ENCODE assay signal across 8 mouse cellular contexts in genomic region chr4:126148161-126148961, GRCm38 (mm10). TPM values are rescaled to one million over a fixed set of nuclear protein-coding genes. Genes with fewer than 3 reads are reported as not detected.
DNase-seq lines count a peak whose midpoint lies in the region; ATAC-seq and TF ChIP-seq lines count a peak whose summit lies in the region.

No protein-coding gene starts in this region.

- in situ Hi-C loops in CH12.LX (cut with MboI; ENCODE audit: low pct_ligation_motif_present, low pct_unique_long_range_greater_than_20kb, low sequenced_read_pairs), result no loop called here

- no peak overlapping the region for H3K9ac ChIP-seq in CH12.LX (ENCODE audit: insufficient read depth, low read depth)
- peak overlapping the region; percentile 59 for H3K9ac ChIP-seq in intestine, embryonic 14.5 days (ENCODE audit: low read length)
- H3K9ac ChIP-seq in liver, postnatal 0 days (replicated peaks), result peak overlapping the region; percentile 61
- H3K9ac ChIP-seq in neural tube, embryonic 13.5 days, result peak overlapping the region; percentile 68

- H3K27ac ChIP-seq in CH12.LX (ENCODE audit: insufficient read depth, low read depth), result no peak overlapping the region
- peak overlapping the region; percentile 90 for H3K27ac ChIP-seq in intestine, embryonic 14.5 days (ENCODE audit: low read depth)
- H3K27ac ChIP-seq in liver, postnatal 0 days (ENCODE audit: low read depth), result peak overlapping the region; percentile 77
- H3K27ac ChIP-seq in neural tube, embryonic 13.5 days (replicated peaks), result peak overlapping the region; percentile 68

- H3K36me3 ChIP-seq in CH12.LX (replicated peaks in 1 of 2; ENCODE audit: control insufficient read depth in 1 of 2, insufficient read depth in 1 of 2, low read length in 1 of 2), result peaks cover 0 to 45% of the 10 kb centered on the region in 2 experiments
- peaks cover 16% of the 10 kb centered on the region for H3K36me3 ChIP-seq in intestine, embryonic 14.5 days (ENCODE audit: control insufficient read depth, insufficient read depth, low read length)
- 0 out of 2 replicates have a peak, but pooled peaks cover 3% of the 10 kb centered on the region for H3K36me3 ChIP-seq in liver, postnatal 0 days (replicated peaks; ENCODE audit: insufficient read depth, low read length)
- H3K36me3 ChIP-seq in neural tube, embryonic 13.5 days, result no peaks in the 10 kb centered on the region

- H3K4me2 ChIP-seq in CH12.LX (ENCODE audit: insufficient read depth, low read depth, poor library complexity, severe bottlenecking), result 0 out of 2 replicates have a peak overlapping the region, but pooled peaks have one; percentile 1
- peak overlapping the region; percentile 91 for H3K4me2 ChIP-seq in intestine, embryonic 14.5 days (ENCODE audit: low read length)
- peak overlapping the region; percentile 84 for H3K4me2 ChIP-seq in liver, postnatal 0 days (ENCODE audit: low read depth, low read length)
- H3K4me2 ChIP-seq in neural tube, embryonic 13.5 days, result peak overlapping the region; percentile 65

- no peak for DNase-seq in CH12.LX (ENCODE audit: extremely low read depth)
- DNase-seq in brain, embryonic 14.5 days (ENCODE audit: low read depth), result peak; percentile 38
- peak; percentile 58 to 67 for DNase-seq in gastrocnemius, postnatal 36 days
- peak; percentile 80 for DNase-seq in intestine, embryonic 14.5 days (ENCODE audit: low spot score)
- peak; percentile 65 for DNase-seq in liver, postnatal 0 days
- peak; percentile 49 for DNase-seq in urinary bladder, postnatal 25 days (ENCODE audit: low spot score)
- no peak for DNase-seq in layer of hippocampus, postnatal 36 days

- dilution Hi-C loops in CH12.LX (cut with MboI; ENCODE audit: extremely low pct_ligation_motif_present, extremely low pct_unique_long_range_greater_than_20kb, low sequenced_read_pairs), result no loop called here

- H3K4me3 ChIP-seq in CH12.LX (replicated peaks in 1 of 3; ENCODE audit: low read depth in 2 of 3, low read length in 2 of 3, poor library complexity in 1 of 3), result peak overlapping the region; percentile 31 to 56 (median 38)
- H3K4me3 ChIP-seq in intestine, embryonic 14.5 days (ENCODE audit: low read depth, low read length), result peak overlapping the region; percentile 54
- peak overlapping the region; percentile 56 for H3K4me3 ChIP-seq in liver, postnatal 0 days (ENCODE audit: low read depth, low read length)
- H3K4me3 ChIP-seq in neural tube, embryonic 13.5 days, result peak overlapping the region; percentile 46

- no peak for TF ChIP-seq CTCF in CH12.LX (conservative IDR thresholded peaks at IDR 0.05 in 1 of 2, IDR thresholded peaks at IDR 0.05 in 1 of 2; ENCODE audit: low read depth in 2 of 2, low read length in 2 of 2)
- no peak for TF ChIP-seq CTCF in brain, embryonic 14.5 days (IDR thresholded peaks at IDR 0.05; ENCODE audit: borderline replicate concordance, extremely low read depth, insufficient read depth, insufficient read length)
- TF ChIP-seq CTCF in liver, postnatal 0 days (IDR thresholded peaks at IDR 0.05; ENCODE audit: low read depth), result peak; percentile 8; the same call in 1 of the 2 replicates

- H3K27me3 ChIP-seq in CH12.LX (replicated peaks), result no peaks in the 10 kb centered on the region
- H3K27me3 ChIP-seq in intestine, embryonic 14.5 days (replicated peaks; ENCODE audit: control insufficient read depth, insufficient read depth, low read length), result no peaks in the 10 kb centered on the region
- peaks cover 12% of the 10 kb centered on the region for H3K27me3 ChIP-seq in liver, postnatal 0 days (ENCODE audit: insufficient read depth, low read length)
- H3K27me3 ChIP-seq in neural tube, embryonic 13.5 days, result peaks cover 44% of the 10 kb centered on the region

- under 1% methylated on average over 59 of the region's 67 CpGs for WGBS in intestine, embryonic 14.5 days
- WGBS in liver, postnatal 0 days (ENCODE audit: insufficient replicate concordance), result 3% methylated on average over 55 of the region's 67 CpGs
- WGBS in neural tube, embryonic 13.5 days, result 1% methylated on average over 55 of the region's 67 CpGs

- no peaks in the 10 kb centered on the region for H3K79me2 ChIP-seq in CH12.LX (replicated peaks; ENCODE audit: control insufficient read depth, extremely low read depth, insufficient read depth, poor library complexity, severe bottlenecking)

- TF ChIP-seq RAD21 in CH12.LX (IDR thresholded peaks at IDR 0.05; ENCODE audit: low read depth, low read length), result no peak

- intact Hi-C loops in gastrocnemius, postnatal 36 days (cut with DNase I), result loop anchor here (2.0 kb wide), 1 partner anchor 20 kb away; no protein-coding TSS in a partner anchor

- peaks cover 11 to 14% of the 10 kb centered on the region in 2 experiments; a peak in 3 of 4 replicates for H3K4me1 ChIP-seq in CH12.LX (ENCODE audit: control insufficient read depth in 1 of 2, insufficient read depth in 2 of 2)
- peaks cover 33% of the 10 kb centered on the region for H3K4me1 ChIP-seq in intestine, embryonic 14.5 days (replicated peaks; ENCODE audit: control insufficient read depth, insufficient read depth, low read length)
- peaks cover 9% of the 10 kb centered on the region; the same call in 1 of the 2 replicates for H3K4me1 ChIP-seq in liver, postnatal 0 days (ENCODE audit: insufficient read depth)
- H3K4me1 ChIP-seq in neural tube, embryonic 13.5 days (replicated peaks), result peaks cover 27% of the 10 kb centered on the region

- TF ChIP-seq POLR2A in CH12.LX (IDR thresholded peaks at IDR 0.05; ENCODE audit: low read depth, low read length), result no peak
- TF ChIP-seq POLR2A in brain, embryonic 14.5 days (IDR thresholded peaks at IDR 0.05; ENCODE audit: borderline replicate concordance, extremely low read depth, insufficient read depth, insufficient read length, poor library complexity, severe bottlenecking), result no peak

- H3K9me3 ChIP-seq in CH12.LX (replicated peaks; ENCODE audit: low read length), result no peaks in the 10 kb centered on the region
- no peaks in the 10 kb centered on the region for H3K9me3 ChIP-seq in intestine, embryonic 14.5 days (ENCODE audit: control insufficient read depth, low read length)
- no peaks in the 10 kb centered on the region for H3K9me3 ChIP-seq in liver, postnatal 0 days (ENCODE audit: low read length)
- no peaks in the 10 kb centered on the region for H3K9me3 ChIP-seq in neural tube, embryonic 13.5 days

- TF ChIP-seq EP300 in CH12.LX (IDR thresholded peaks at IDR 0.05; ENCODE audit: low read length), result no peak
- TF ChIP-seq EP300 in liver, postnatal 0 days (IDR thresholded peaks at IDR 0.05; ENCODE audit: low read depth), result no peak

- peak; percentile 77 for ATAC-seq in intestine, embryonic 14.5 days (replicated peaks; ENCODE audit: low FRiP score, low TSS enrichment, low read depth)
- ATAC-seq in liver, postnatal 0 days, result peak; percentile 60
- ATAC-seq in neural tube, embryonic 13.5 days (ENCODE audit: low read depth), result 0 out of 2 replicates have a peak, but pooled peaks have one; percentile 32

RNA-seq across cellular contexts. Expression of gene Eva1b, which starts 0.8 kb away (rescaled TPM):
- total RNA-seq in CH12.LX (2012; rRNA removed), result 3.5 and 4.3 TPM in 2 replicates
- 0.97 and 1.3 TPM in 2 replicates for total RNA-seq in CH12.LX (2014; rRNA removed)
- polyA plus RNA-seq in CH12.LX (2012; ENCODE audit: insufficient read length, low read depth), result 0.93 and 1.3 TPM in 2 replicates
- 20.7 and 23.1 TPM in 2 replicates for polyA plus RNA-seq in brain, embryonic 14.5 days (2012; rRNA removed)
- 1 to 10 TPM; 5.5 to 6.8 TPM for total RNA-seq in gastrocnemius, postnatal 36 days (2021)
- polyA plus RNA-seq in intestine, embryonic 14.5 days (2014; fragmentation: Nextera tagmentation; extraction: Ambion mirVana), result 61.0 and 63.2 TPM in 2 replicates
- 17.1 and 17.7 TPM in 2 replicates for polyA plus RNA-seq in liver, postnatal 0 days (2015; fragmentation: Nextera tagmentation; extraction: Ambion mirVana)
- polyA plus RNA-seq in neural tube, embryonic 13.5 days (2015; fragmentation: Nextera tagmentation; extraction: Ambion mirVana), result 15.3 and 19.8 TPM in 2 replicates
- 1 to 10 TPM; 1.6 to 2.1 TPM for total RNA-seq in layer of hippocampus, postnatal 36 days (2021)

RNA-seq across cellular contexts. Expression of gene Sh3d21, which starts 14.9 kb away (rescaled TPM):
- total RNA-seq in CH12.LX (2012; rRNA removed), result 0.21 and 0.25 TPM in 2 replicates
- total RNA-seq in CH12.LX (2014; rRNA removed), result 0.35 and 0.36 TPM in 2 replicates
- polyA plus RNA-seq in CH12.LX (2012; ENCODE audit: insufficient read length, low read depth), result 0.46 and 0.52 TPM in 2 replicates
- 0.66 and 0.81 TPM in 2 replicates for polyA plus RNA-seq in brain, embryonic 14.5 days (2012; rRNA removed)
- total RNA-seq in gastrocnemius, postnatal 36 days (2021), result 1 to 10 TPM in 1 of 2 experiments, under 1 TPM in 1; 0.71 to 1.3 TPM
- polyA plus RNA-seq in intestine, embryonic 14.5 days (2014; fragmentation: Nextera tagmentation; extraction: Ambion mirVana), result 7.4 and 7.9 TPM in 2 replicates
- polyA plus RNA-seq in liver, postnatal 0 days (2015; fragmentation: Nextera tagmentation; extraction: Ambion mirVana), result 2.4 and 2.7 TPM in 2 replicates
- 0.89 and 2.0 TPM in 2 replicates for polyA plus RNA-seq in neural tube, embryonic 13.5 days (2015; fragmentation: Nextera tagmentation; extraction: Ambion mirVana)
- under 1 TPM; 0.80 to 0.86 TPM for total RNA-seq in layer of hippocampus, postnatal 36 days (2021)

RNA-seq across cellular contexts. Expression of gene Stk40, which starts 44.6 kb away (rescaled TPM):
- 12.0 and 16.4 TPM in 2 replicates for total RNA-seq in CH12.LX (2012; rRNA removed)
- 6.4 and 8.6 TPM in 2 replicates for total RNA-seq in CH12.LX (2014; rRNA removed)
- polyA plus RNA-seq in CH12.LX (2012; ENCODE audit: insufficient read length, low read depth), result 30.4 and 33.0 TPM in 2 replicates
- polyA plus RNA-seq in brain, embryonic 14.5 days (2012; rRNA removed), result 19.6 and 28.1 TPM in 2 replicates
- total RNA-seq in gastrocnemius, postnatal 36 days (2021), result 10 to 100 TPM; 74.6 to 80.1 TPM
- polyA plus RNA-seq in intestine, embryonic 14.5 days (2014; fragmentation: Nextera tagmentation; extraction: Ambion mirVana), result 22.5 and 23.8 TPM in 2 replicates
- 11.3 and 12.1 TPM in 2 replicates for polyA plus RNA-seq in liver, postnatal 0 days (2015; fragmentation: Nextera tagmentation; extraction: Ambion mirVana)
- polyA plus RNA-seq in neural tube, embryonic 13.5 days (2015; fragmentation: Nextera tagmentation; extraction: Ambion mirVana), result 33.9 and 37.7 TPM in 2 replicates
- 10 to 100 TPM; 28.5 to 29.0 TPM for total RNA-seq in layer of hippocampus, postnatal 36 days (2021)

RNA-seq across cellular contexts. Expression of gene Lsm10, which starts 51.9 kb away (rescaled TPM):
- total RNA-seq in CH12.LX (2012; rRNA removed) (48.4 and 52.1 TPM in 2 replicates), CH12.LX (2014; rRNA removed) (54.1 and 63.9 TPM in 2 replicates)
- polyA plus RNA-seq in CH12.LX (2012; ENCODE audit: insufficient read length, low read depth), result 38.1 and 49.2 TPM in 2 replicates
- 53.6 and 72.8 TPM in 2 replicates for polyA plus RNA-seq in brain, embryonic 14.5 days (2012; rRNA removed)
- total RNA-seq in gastrocnemius, postnatal 36 days (2021), result 1 to 10 TPM; 5.8 to 7.6 TPM
- polyA plus RNA-seq in intestine, embryonic 14.5 days (2014; fragmentation: Nextera tagmentation; extraction: Ambion mirVana), result 55.6 and 58.5 TPM in 2 replicates
- polyA plus RNA-seq in liver, postnatal 0 days (2015; fragmentation: Nextera tagmentation; extraction: Ambion mirVana), result 24.7 and 27.7 TPM in 2 replicates
- polyA plus RNA-seq in neural tube, embryonic 13.5 days (2015; fragmentation: Nextera tagmentation; extraction: Ambion mirVana), result 47.7 and 54.3 TPM in 2 replicates
- 10 to 100 TPM; 16.5 to 18.1 TPM for total RNA-seq in layer of hippocampus, postnatal 36 days (2021)

RNA-seq across cellular contexts. Expression of gene Thrap3, which starts 54.2 kb away (rescaled TPM):
- total RNA-seq in CH12.LX (2012; rRNA removed) (140 and 168 TPM in 2 replicates), CH12.LX (2014; rRNA removed) (183 and 204 TPM in 2 replicates)
- 327 and 334 TPM in 2 replicates for polyA plus RNA-seq in CH12.LX (2012; ENCODE audit: insufficient read length, low read depth)
- polyA plus RNA-seq in brain, embryonic 14.5 days (2012; rRNA removed), result 108 and 133 TPM in 2 replicates
- total RNA-seq in gastrocnemius, postnatal 36 days (2021), result 100 to 1,000 TPM in 1 of 2 experiments, 10 to 100 TPM in 1; 87.9 to 106 TPM
- polyA plus RNA-seq in intestine, embryonic 14.5 days (2014; fragmentation: Nextera tagmentation; extraction: Ambion mirVana), result 206 TPM in 2 replicates
- polyA plus RNA-seq in liver, postnatal 0 days (2015; fragmentation: Nextera tagmentation; extraction: Ambion mirVana), result 47.8 and 62.4 TPM in 2 replicates
- polyA plus RNA-seq in neural tube, embryonic 13.5 days (2015; fragmentation: Nextera tagmentation; extraction: Ambion mirVana), result 143 and 165 TPM in 2 replicates
- 100 to 1,000 TPM; 148 to 151 TPM for total RNA-seq in layer of hippocampus, postnatal 36 days (2021)

Comparison
In these comparisons a context has a peak if more than half of its experiments do, and no peak if none do; other contexts are left out.
1. DNase-seq: peak in brain, embryonic 14.5 days (single experiment), gastrocnemius, postnatal 36 days (2 of 2), intestine, embryonic 14.5 days (single experiment), liver, postnatal 0 days (single experiment) and urinary bladder, postnatal 25 days (single experiment); none in CH12.LX (single experiment) and layer of hippocampus, postnatal 36 days (0 of 2).
2. H3K4me2 ChIP-seq: peak in every context shown above with its lines; median percentile 91 in intestine, embryonic 14.5 days; 84 in liver, postnatal 0 days; 65 in neural tube, embryonic 13.5 days; 1 in CH12.LX.
3. Peak in every context shown above with its lines, with median percentiles within 50 percentile points of each other: H3K4me3 ChIP-seq and ATAC-seq.